Mouse (Mus musculus) liver, adult 10 weeks (tissue): ENCODE measurements around the gene 1700001J03Rik. TPM values are rescaled to one million over a fixed set of nuclear protein-coding genes. Genes with fewer than 3 reads are reported as not detected.

Experiments used
- polyA plus RNA-seq: library from polyadenylated mRNA; stranded (reverse); fragments of 350-450 nt; fragmentation: Illumina TruSeq; extraction: RNeasy Lipid Tissue Mini Kit (QIAGEN cat#74804); gene quantifications from one replicate; pipeline ENCODE4 v1.2.3, GENCODE M21; 2014; ENCODE audit warnings: low read depth, low replicate concordance

1700001J03Rik gene
- polyA plus RNA-seq = not detected

DNA sequence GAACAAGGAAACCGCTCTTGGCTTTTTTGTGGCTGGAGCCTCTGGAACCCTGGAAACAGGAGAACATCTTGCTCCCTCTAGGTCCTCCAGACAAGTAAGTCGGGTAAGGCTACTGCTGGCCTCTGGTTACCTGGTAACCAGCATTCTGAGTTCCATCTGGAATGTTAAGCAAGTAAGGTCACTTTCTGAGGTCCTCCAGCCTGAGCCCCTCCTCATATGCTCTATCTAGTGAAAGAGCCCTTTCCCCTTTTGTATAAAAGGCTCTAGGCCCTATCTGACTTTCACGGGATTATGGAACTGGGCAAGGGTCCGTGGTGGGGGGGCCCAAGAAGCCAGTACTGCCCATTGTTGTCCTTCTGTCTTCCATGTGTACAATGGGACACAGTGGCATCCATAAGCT lies at the start of gene 1700001J03Rik:
TSS of gene 1700001J03Rik (minus strand) at position 101 of the 400 bp plus-strand sequence.

GRCm38 (mm10) chr5:146230864-146231654 lies 46.0 kb upstream of the 1700001J03Rik start, which contains the start of gene Cdk8:
Cdk8 (plus strand) TSS chr5:146231230.

DNA sequence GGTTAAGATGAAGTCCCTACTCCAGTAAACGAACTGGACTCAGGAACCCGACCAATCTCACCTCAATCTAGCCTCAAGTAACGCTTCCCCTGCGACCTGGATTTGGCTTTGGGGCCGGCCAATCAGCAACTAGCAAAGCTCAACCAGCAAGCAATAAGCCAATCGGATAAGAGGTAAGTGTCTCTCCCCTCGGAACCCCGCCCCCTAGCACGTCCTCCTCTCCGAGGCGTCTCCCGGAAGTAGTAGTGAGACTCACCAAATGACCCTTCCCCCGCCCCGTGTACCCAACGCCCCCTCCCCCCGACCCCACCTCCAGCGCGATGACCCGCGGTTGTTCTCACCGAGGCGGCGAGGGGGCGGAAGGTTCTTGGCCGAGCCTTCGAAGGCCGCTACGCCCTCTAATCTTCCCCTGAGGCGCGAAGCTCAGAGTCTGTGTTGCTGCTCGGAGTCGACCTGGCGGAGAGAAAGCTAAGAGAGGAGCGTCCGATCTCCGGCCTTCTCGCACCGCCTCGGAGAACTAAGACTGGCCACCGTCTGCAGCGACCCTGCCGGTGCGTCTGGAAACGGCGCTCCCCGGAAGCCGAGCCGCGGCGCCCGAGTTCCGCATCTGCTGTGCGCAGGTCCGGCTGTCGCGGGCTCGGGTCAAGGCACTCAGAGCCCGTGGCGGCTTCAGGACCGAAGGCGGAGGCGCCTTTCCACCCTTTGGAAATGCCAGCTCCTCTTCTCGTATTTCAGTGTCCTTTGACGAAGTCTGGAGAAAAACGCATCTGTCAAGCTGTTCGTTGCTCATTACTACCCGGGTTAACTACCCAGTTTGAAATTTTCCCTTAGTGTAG lies 36.0 kb upstream of the 1700001J03Rik start, which contains the start of gene Rnf6:
TSS of gene Rnf6 (minus strand) at position 677 of the 836 bp plus-strand sequence.

DNA sequence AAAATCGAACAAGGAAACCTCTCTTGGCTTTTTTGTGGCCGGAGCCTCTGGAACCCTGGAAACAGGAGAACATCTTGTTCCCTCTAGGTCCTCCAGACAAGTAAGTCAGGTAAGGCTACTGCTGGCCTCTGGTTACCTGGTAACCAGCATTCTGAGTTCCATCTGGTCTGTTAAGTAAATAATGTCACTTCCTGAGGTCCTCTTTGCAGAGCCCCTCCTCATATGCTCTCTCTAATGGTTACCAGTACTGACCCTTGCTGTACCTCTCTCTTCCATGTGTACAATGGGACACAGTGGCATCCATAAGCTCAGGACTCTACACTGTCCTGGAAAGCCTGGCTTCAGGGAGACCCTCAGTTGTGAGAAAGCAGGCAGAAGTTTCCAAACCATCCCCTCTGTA lies 14.5 kb downstream of the 1700001J03Rik start, which contains the start of gene Gm6309:
TSS of gene Gm6309 (minus strand) at position 101 of the 400 bp plus-strand sequence.

DNA sequence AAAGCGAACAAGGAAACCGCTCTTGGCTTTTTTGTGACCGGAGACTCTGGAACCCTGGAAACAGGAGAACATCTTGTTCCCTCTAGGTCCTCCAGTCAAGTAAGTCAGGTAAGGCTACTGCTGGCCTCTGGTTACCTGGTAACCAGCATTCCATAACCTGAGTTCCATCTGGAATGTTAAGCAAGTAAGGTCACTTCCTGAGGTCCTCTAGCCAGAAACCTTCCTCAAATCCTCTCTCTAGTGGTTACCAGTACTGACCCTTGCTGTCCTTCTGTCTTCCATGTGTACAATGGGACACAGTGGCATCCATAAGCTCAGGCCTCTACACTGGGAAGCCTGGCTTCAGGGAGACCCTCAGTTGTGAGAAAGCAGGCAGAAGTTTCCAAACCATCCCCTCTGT lies 24.7 kb downstream of the 1700001J03Rik start, which contains the start of gene Gm5565:
TSS of gene Gm5565 (minus strand) at position 101 of the 400 bp plus-strand sequence.

Other genes starting within 250 kb of the 1700001J03Rik start
- 2,316 TPM for gene Cyp3a25, start 175.7 kb downstream of the 1700001J03Rik start, polyA plus RNA-seq
- 346 TPM for gene Cyp3a59, start 106.0 kb downstream of the 1700001J03Rik start, polyA plus RNA-seq
- not detected for gene Gm5565, start 24.8 kb downstream of the 1700001J03Rik start, polyA plus RNA-seq
- not detected for gene Gm6309, start 14.6 kb downstream of the 1700001J03Rik start, polyA plus RNA-seq
- 35.4 TPM for gene Rnf6, start 36.3 kb upstream of the 1700001J03Rik start, polyA plus RNA-seq
- 44.2 TPM for gene Cdk8, start 45.9 kb upstream of the 1700001J03Rik start, polyA plus RNA-seq
- 0.08 TPM for gene Wasf3, start 199.7 kb upstream of the 1700001J03Rik start, polyA plus RNA-seq